Mouse (Mus musculus) layer of hippocampus, adult 18-20 months (tissue): Measurements from ENCODE around the gene Ctla4. TPM values are rescaled to one million over a fixed set of nuclear protein-coding genes. Genes with fewer than 3 reads are reported as not detected.

ENCODE experiments used
- DNase-seq, 2 experiments: peaks; one replicate each; pipeline ENCODE4 v3.0.0; 2022; ENCODE audit warnings: low spot score in 2 of 2
- long read RNA-seq: library from polyadenylated mRNA; stranded (forward); transcript quantifications from one replicate; pipeline ENCODE4 v2.0.0, GENCODE M21; 2021
- total RNA-seq, 2 experiments: library from RNA; stranded (reverse); gene quantifications; 2 replicates each; pipeline ENCODE4 v1.2.3; 2021

Gene Ctla4
- total RNA-seq: not detected
- long read RNA-seq: 0 reads

DNA sequence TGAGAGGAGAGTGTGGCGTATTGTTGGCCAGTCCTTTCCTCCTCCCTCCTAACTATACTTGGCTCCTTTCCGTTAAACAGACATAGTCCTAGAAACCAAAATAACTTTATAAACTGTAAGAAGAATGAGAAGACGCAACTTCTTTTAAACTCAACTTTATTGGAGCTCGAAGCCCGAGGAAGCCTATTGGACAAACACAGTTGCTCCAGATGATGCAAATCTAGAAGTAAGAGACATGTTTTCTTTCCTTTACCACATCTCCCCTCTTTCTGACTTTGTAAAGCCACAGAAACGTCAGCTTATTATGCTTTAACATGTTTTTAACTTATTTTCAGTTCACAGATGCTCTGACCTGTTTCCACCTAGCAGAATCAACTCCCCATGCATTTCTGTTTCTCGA, at the start of gene Ctla4:
TSS of gene Ctla4 (plus strand) at position 20 of the 400 bp plus-strand sequence.
- DNase-seq: no peak

DNA sequence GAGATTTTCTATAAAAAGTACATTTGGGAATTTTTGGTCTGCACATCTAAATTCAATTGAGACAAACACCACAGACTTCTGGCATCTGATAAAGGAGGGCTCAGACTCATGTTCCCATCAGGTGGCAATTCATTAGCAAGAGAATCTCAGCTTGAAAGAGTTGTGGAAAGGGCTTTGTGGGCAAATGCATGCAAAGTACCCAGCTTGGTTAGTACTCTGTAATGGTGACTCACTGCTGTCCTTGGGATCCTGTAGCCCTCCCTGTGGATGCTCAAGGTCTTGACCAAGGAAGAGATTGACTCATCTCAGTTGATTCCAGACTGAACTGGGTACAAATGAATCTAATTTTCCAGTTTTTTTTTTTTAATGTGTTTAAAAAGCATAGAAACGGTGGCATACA, 47.6 kb upstream of the Ctla4 start:
- no peak for DNase-seq

DNA sequence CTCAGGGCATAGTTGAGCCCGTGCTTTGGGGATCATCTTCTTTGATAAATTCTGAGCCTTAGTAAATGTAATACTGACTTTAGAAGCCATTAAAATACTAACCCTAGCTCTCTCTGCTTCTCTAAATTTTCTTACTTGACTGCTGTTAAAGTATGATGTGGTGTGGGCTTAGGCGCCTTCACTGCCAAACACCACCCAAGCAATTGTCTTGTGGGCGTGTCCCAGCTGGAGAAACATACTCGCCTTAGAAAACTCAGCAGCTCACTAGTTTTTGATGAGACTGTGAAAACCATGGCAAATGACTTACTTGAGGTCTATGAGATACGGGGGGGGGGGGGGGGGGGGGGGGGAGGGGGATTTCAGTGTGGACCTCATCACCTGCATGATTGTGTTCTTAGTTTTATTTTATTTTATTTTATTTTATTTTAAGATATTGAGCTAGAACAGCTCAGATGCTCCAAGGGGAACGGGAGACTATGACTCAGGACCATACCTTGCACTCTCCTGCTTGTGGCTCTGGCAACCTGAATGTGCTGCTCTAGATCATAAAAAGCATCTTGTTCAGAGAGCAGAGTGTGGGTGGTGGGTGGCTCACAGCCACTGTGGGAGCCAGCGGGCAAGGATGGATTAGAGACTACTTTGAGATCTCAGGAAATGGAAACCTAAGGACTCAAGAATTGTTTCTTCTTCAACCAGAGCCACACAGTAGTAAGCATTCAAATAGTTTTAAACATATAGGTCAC, 41.3 kb upstream of the Ctla4 start:
- DNase-seq: peak in 1 of 2 experiments; percentile 54

DNA sequence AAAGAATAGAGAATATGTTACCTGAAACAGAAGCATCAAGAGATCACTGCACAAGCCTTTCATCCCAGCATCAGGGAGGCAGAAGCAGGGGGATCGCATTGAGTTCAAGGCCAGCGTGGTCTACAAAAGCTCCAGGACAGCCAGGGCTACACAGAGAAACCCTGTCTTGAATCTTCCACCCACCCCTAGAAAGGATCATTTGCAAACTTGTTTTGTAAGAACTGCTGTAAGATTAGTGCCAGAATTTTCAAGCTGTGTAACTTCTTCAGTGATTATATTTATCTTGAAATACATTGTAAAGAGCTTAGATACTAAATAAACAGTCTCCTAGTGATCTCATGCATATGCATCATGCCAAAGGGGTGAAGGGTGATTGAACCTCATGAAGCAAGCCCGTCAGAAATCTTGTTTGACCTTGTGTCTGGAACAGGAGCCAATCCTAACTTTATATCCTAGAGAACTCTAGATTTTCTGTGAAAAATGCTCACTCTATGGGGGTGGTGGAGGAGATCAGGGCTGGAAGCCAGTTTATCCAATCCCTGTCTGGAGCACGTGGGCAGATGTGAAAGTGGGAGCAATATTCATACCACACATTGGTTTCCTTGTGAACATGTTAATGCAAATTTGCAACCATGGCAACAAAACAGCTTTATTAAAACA, 40.1 kb upstream of the Ctla4 start:
- DNase-seq: peak; percentile 65 to 82

GRCm38 (mm10) chr1:60849112-60849511, 37.7 kb upstream of the Ctla4 start:
- no peak for DNase-seq

GRCm38 (mm10) chr1:60849816-60850215, 37.0 kb upstream of the Ctla4 start:
- DNase-seq: no peak

DNA sequence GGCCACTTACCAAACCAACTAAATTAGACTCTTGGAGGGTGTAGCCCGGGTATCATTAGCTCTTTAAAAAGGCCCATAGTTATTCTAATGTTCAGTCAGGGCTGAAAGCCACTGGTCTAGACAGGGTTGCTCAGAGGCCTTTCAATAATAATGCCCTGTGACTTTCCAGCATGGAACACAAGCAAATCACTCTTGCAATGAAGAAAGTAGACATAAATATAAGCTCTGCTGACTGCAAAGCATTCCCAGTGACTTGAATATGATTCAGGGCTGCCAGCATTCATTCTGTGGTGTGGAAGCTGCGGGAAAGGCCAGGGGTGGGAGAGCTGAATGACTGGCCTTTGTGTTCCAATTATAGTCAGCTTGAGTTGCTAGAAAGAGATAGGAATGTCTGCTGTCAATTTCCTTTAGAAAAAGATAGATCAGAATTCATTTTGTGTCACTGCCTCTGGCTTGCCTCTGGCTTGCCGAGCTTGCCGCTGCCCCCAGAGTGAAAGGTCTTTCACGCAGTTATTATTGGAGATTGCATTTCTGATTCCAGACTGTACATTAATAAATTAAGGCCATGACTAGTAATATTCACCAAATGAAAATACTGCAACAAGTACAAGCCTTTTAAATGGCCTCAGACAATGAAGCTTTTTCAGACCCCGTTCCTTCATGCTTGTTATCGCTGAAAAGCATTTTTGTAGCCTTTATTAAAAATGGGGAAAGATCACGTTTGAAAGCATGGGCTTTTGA, 35.6 kb upstream of the Ctla4 start:
- no peak for DNase-seq

DNA sequence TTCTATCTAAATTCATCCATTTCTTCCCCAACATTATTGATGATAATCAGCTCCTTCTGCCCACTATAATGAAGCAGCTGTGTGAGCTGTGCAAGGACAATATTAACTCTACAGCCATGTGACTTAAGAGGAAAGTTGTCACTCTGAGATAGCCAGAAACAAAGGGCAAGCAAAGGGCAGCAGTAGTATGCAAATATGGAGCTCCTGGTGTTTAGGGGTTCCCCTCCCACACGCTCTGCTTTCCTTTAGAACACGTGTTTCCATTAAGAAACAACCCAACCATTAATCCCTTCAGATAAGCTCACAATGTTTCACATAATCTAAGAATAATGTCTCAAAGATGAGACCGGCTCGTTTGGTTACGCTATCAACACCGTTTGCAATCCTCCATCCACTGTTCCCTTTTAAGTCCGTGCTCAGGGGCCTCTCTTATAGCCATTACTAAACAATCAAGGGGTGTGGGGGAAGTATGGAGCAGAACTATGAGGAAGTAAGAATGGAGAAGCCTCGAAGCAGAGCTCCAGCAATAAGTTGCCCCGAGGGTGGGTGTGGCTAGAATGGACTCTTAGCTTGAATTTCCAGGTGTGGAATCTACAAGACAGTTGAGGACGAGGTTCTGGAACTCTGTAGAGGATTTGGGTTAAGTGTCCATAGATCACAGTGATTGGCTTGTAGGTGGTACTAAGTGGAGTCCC, 34.6 kb upstream of the Ctla4 start:
- no peak for DNase-seq

GRCm38 (mm10) chr1:60852770-60853147, 34.0 kb upstream of the Ctla4 start:
- DNase-seq: no peak

- DNase-seq: no peak
Measured at GRCm38 (mm10) chr1:60853330-60853956, 33.4 kb upstream of the Ctla4 start.

- no peak for DNase-seq
Measured at GRCm38 (mm10) chr1:60853991-60854390, 32.8 kb upstream of the Ctla4 start.

GRCm38 (mm10) chr1:60857351-60858220, 29.2 kb upstream of the Ctla4 start:
- no peak for DNase-seq

DNA sequence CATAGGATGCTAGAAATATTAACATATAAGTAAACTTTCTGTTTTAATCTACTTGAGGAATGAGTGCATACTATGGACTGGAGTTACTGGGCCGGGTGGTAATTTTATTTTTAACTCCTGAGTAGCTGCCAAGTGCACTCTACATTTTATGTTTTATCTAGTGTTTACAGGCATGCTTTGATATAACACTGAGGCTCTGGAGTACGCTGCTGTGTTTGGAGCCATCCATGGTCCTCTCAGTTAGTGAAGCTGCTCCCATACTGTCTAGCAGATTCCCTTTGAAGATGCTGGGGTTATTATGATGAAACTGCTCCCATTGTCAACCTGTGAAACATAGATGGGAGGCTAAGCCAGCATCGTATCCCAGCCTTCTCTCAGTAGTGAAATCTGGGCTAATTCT, 27.6 kb upstream of the Ctla4 start:
- DNase-seq: no peak

DNA sequence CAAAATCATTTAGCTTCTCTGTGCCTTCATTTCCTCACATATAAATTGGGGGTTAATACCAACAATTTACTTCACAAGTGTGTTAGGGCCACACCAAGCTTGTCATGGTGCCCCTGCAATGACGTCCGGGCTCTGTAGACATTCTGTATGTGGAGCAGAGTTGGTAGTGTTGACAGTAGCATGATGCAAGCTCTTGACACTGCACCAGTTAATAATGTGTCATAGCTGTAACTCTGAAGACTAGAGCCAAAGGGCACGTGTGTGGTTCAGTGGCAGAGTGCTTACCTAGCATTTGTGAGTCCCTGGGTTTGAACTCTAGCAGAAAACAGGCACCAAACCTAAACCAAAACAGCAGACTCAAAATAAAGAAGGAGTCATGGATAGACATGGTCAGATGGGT, 27.0 kb upstream of the Ctla4 start:
- DNase-seq: no peak

GRCm38 (mm10) chr1:60860357-60860946, 26.3 kb upstream of the Ctla4 start:
- DNase-seq: peak; percentile 46 to 60

DNA sequence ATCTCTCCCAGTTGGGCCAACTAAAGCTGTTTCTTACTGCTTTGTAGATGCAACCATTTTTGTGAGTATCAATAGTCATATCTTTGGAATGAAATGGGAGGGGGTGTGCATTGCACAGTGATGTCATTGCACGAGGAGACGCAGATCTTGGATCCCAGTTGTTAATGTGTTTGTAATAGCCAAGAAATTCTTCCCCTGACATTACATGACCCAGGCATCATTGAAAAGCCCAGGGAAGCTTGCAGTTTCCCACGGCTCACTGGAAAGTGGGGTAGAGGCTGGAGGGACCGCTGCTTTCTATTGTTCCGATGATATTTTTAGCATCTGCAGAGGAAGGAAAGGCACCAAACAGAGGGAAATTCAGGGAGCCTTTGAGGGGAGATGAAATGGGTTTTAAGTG, 25.8 kb upstream of the Ctla4 start:
- peak; percentile 28 to 62 for DNase-seq

- DNase-seq: no peak
Measured at GRCm38 (mm10) chr1:60861431-60861830, 25.4 kb upstream of the Ctla4 start.

DNA sequence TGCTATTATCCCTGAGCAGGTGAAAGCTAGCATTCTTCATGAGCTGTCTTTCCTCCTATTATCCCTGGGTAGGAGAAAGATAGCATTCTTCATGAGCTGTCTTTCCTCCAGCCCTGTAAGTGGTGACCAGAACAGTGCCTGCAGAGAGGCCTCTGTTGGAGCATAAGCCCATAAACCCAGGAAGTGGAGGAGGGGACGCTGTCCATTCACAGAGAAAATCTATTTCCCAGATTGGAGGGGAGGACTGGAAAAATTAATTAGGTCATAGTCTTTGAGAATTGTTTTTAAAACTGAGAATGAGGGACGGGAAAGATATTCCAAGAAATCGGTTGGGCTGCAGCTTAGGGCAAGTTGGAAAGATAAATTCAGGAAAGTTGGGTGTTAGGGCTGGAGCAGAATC, 24.3 kb upstream of the Ctla4 start:
- no peak for DNase-seq

DNA sequence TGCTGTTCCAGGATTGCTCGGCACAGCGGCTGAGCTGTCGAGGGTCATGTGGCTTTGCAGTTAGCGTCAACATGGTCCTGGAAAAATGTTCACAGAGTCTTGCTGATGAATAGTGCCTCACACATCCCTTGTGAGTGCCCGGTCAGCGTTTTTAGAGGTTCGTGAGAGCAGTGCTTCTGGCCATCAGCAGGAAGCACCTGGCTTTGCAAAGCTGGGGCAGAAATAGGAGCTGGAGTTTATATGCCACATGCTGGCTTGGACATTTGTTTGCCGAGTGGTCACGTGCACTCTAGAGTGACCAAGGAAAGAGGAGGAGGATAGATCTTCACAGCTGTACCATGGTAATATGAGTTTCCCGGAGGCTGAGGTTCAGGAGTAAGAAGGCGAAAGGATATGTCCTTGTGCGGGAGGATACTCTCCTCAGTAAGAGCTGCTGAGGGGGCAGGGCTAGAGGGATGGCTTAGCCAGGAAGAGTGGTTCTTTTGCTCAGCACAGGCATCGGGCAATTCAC, 23.8 kb upstream of the Ctla4 start:
- DNase-seq: no peak

GRCm38 (mm10) chr1:60863701-60864100, 23.1 kb upstream of the Ctla4 start:
- no peak for DNase-seq
